Mouse (Mus musculus) T-helper 1 cell (primary cell): ENCODE results near the gene Pisd.

Experiments used
- in situ Hi-C: fragments of 300-600 bp; cut with MboI, MseI; formaldehyde crosslinking; loops from one replicate; pipeline ENCODE4 v1.15.1; 2025; ENCODE audit warnings: high pct_unique_total_duplicates

The Pisd gene

DNA sequence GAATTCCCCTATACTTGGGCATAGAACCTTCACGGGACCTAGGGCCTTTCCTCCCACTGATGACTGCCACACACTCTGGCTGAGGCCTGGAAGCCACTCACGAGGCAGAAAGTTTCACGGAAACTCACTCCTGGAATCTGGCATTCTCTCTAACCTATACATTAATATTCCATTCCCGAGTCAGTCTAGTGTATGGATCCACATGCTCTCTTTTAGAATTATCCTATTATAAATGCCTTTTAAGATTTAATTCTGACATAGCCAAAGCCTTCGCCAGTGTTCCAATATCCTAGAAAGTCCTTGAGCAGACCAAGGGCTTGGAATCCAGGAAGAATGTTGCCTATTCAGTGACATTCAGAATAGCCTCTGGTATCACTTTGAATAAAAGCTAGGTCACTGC is 74.0 kb downstream of the Pisd start:
- in situ Hi-C loops = loop anchor here (10.0 kb wide), 1 partner anchor 313 kb away; no protein-coding TSS in a partner anchor

DNA sequence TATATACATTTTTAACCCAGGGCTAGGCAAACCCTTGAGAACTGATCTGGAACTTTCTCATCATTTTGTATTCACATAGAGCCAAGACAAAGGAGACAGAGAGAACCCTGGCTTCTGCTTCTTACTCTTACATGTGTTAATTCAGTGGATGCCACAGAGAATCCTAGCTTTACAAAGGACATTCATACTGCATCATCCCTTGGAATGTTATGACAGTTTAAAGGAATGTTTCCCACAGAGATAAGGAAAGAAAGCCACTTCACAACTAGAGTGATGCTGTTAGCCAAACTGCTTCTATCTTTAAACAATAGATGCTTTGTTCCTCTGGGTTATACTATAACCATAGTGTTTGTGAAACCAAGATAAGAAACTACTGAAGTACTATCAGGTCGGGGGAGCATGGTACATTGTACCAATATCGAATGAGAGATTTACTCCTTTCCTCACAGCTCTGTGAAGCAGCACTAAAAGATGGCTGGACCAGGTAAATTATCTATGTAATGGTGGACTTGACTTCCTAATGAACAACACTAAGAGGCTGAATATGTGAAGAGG is 79.1 kb downstream of the Pisd start:
- in situ Hi-C loops = no loop called here

DNA sequence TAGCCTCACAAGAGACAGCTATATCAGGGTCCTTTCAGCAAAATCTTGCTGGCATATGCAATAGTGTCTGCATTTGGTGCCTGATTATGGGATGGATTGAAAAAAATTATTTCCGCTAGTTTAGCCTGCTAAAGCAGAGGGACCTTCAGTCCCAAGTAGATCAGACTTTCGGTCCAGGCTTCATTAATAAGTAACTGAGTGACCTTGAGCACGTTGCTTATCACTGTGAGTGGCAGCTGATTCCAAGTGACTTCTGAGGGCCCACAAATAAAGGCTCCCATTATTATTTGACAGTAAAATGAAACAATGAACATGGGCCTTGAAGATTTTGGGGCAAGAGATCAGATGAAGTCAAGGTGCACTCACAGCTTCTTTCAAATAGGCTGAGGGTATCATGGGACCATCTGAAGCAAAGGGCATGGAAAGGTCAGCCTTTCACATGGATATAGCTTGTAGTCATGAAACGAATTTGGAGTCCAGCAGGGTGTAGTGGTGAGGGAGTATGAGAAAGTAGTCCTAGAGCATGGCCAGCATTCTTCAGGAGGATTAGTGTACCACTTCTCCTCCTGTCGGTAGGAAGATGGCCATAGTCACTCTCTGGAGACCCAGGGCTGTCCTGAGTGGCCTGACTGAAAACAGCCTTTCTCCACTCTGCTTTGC is 88.1 kb downstream of the Pisd start:
- in situ Hi-C loops = no loop called here

DNA sequence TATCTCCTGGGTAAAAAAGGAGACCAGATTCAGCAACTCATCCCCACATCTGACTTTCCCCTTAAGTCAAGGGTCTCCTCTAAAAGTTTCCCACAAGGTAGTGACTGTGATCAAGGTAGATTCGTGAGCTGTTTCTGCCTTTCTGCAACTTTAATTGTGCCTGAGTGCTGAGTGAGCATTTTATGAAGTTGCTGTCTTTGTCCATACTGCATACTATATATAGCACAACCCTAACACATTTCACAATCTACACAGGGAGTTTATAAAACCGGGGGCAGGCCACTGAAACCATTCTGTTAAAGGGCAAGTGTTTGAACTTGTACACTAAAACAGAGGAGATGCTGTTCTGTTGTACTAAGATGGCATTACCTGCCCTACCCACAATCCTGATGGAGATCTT is 92.0 kb downstream of the Pisd start:
- in situ Hi-C loops = no loop called here
